Mouse (Mus musculus): ENCODE results near the gene Ncoa1.

DNA sequence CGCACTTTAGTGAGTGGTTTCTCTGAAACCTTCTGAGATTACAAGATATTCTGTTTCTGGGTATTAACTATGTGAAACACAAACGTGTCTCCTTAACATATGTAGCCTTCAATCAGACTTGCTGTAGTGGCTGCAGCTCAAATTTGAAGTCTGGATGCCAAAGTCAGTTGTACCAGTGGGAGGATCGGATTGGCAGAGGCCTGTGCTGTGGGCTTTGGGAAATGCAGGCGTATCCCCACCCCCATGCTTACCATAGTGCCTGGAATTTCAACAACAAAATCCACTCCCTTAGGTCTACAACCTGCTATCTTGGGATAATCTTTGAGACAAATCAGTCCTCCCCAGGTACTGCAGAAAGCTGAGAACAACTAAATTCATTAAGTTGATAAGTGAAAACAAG lies 6.4 kb upstream of the Ncoa1 start:
- TF ChIP-seq ZC3H11A (IDR thresholded peaks at IDR 0.05; ENCODE audit: borderline replicate concordance, low read depth, low read length) (no peak), HCFC1 (IDR thresholded peaks at IDR 0.05; ENCODE audit: borderline replicate concordance, insufficient read depth, low read length) (no peak), MAFK (IDR thresholded peaks at IDR 0.05; ENCODE audit: insufficient read depth, low read depth, low read length) (no peak)
